Mouse (Mus musculus) embryonic fibroblast, embryonic 13.5 days (primary cell): ENCODE measurements around the gene 3100002H09Rik.

ENCODE experiments used
- CTCF ChIP-seq: IDR thresholded peaks from 2 replicates; pipeline ENCODE4 v1.5.1; 2011; ENCODE audit warnings: mild to moderate bottlenecking, control low read depth, low read length, moderate library complexity, borderline replicate concordance; ENCODE audit not compliant: insufficient read depth
- POLR2A ChIP-seq: IDR thresholded peaks from 2 replicates; pipeline ENCODE4 v1.6.1; 2011; ENCODE audit warnings: low read depth, mild to moderate bottlenecking, control low read depth, low read length, moderate library complexity

DNA sequence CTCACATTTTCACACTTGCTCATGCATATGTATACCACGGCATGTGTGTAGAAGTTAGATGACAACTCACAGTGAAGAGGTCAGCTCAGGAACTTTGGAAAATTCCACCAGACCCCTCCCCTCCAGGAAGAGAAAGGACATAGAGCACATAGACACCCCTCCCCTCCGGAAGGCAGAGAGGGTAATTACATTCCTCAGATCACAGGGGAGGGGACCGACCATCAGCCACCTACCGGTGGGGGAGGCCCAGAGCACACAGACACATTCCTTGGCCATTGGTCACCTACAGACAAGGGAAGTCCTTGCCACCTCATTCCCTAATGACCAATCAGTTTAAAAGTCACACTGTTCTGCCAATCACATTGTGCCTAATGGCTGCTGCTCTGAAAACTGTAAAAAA is 20.9 kb upstream of the 3100002H09Rik start:
- TF ChIP-seq CTCF (no peak), POLR2A (no peak)
